Mouse (Mus musculus) forebrain, embryonic 14.5 days (tissue): ENCODE data around the gene Mgat5b. TPM values are rescaled to one million over a fixed set of nuclear protein-coding genes. Genes with fewer than 3 reads are reported as not detected.

Experiments used
- ATAC-seq: fragments of 200-750 bp; cut with Nextera tagmentation; 2 replicates; pipeline ENCODE4 v1.8.0; 2017; ENCODE audit warnings: mild to moderate bottlenecking, moderate library complexity
- DNase-seq: peaks from one replicate; pipeline ENCODE4 v3.0.0-alpha.2; 2015; ENCODE audit warnings: low spot score
- H3K27ac ChIP-seq: fragments of 300-500 bp; sonication (generic); 2 replicates; pipeline ENCODE4 v1.5.1; 2014; ENCODE audit warnings: low read depth, mild to moderate bottlenecking, control low read depth, low read length, moderate library complexity
- H3K27me3 ChIP-seq: fragments of 300-500 bp; sonication (generic); replicated peaks from 2 replicates; pipeline ENCODE4 v1.6.1; 2014; ENCODE audit warnings: low read length, control low read depth, mixed read lengths; ENCODE audit not compliant: control insufficient read depth, insufficient read depth
- H3K36me3 ChIP-seq: fragments of 300-500 bp; sonication (generic); 2 replicates; pipeline ENCODE4 v1.6.1; 2014; ENCODE audit warnings: low read length, control low read depth; ENCODE audit not compliant: control insufficient read depth, insufficient read depth
- H3K4me1 ChIP-seq: fragments of 300-500 bp; sonication (generic); 2 replicates; pipeline ENCODE4 v1.6.1; 2014; ENCODE audit warnings: antibody characterized with exemption, low read length, control low read depth; ENCODE audit not compliant: control insufficient read depth, insufficient read depth
- H3K4me2 ChIP-seq: fragments of 300-500 bp; sonication (generic); 2 replicates; pipeline ENCODE4 v1.6.1; 2014; ENCODE audit warnings: mild to moderate bottlenecking, control low read depth, low read length
- H3K4me3 ChIP-seq: fragments of 300-500 bp; sonication (generic); 2 replicates; pipeline ENCODE4 v1.5.1; 2014; ENCODE audit warnings: low read depth, low read length, control low read depth
- H3K9ac ChIP-seq: fragments of 300-500 bp; sonication (generic); 2 replicates; pipeline ENCODE4 v1.6.1; 2014; ENCODE audit warnings: mild to moderate bottlenecking, low read length, control low read depth, moderate library complexity
- H3K9me3 ChIP-seq: fragments of 300-500 bp; sonication (generic); replicated peaks from 2 replicates; pipeline ENCODE4 v1.6.1; 2016; ENCODE audit warnings: low read length, control low read depth, mixed read lengths; ENCODE audit not compliant: control insufficient read depth
- WGBS: fragments of 180-500 bp; shearing (Covaris S2); extraction: QIAGEN DNeasy Blood & Tissue Kit; methylation state at CpG from one replicate; pipeline ENCODE4 v1.1.7; 2014; 5-methylcytosine and 5-hydroxymethylcytosine counted together
- polyA plus RNA-seq: library from polyadenylated mRNA; unstranded; fragments of >200 nt; fragmentation: Nextera tagmentation; extraction: Ambion mirVana; gene quantifications from 2 replicates; pipeline ENCODE4 v1.2.1, GENCODE M21; 2014

The Mgat5b gene
- polyA plus RNA-seq, 1 experiment from 2014 or later: 21.1 TPM

DNA sequence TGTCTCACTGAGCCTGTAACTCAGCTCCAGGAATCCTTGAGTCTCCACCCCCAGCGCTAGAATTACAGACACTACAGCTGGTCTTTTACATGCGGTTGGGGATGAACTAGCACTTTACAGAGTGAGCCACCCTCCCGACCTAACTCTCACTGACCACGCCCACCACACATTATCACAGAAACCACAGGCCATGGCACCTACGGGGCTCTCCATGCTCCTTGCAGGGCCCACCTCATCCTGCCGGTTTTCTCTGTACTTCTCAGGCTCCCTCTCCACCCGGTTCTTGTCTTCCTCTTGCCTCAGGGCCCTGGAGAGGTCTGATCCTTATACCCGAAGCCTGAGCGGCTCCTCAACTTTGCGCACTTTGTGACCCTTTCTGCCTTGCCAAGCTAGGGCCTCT is 109.0 kb downstream of the Mgat5b start:
- no peak overlapping the region for H3K4me2 ChIP-seq
- no peak overlapping the region for H3K9ac ChIP-seq
- no peaks in the 10 kb centered on the region for H3K36me3 ChIP-seq
- H3K27me3 ChIP-seq: no peaks in the 10 kb centered on the region
- no peak overlapping the region for H3K4me3 ChIP-seq
- H3K27ac ChIP-seq: no peak overlapping the region
- 64% methylated on average over 10 of the region's 10 CpGs for WGBS
- 0 out of 2 replicates have a peak, but pooled peaks cover 4% of the 10 kb centered on the region for H3K9me3 ChIP-seq
- peaks cover 32% of the 10 kb centered on the region for H3K4me1 ChIP-seq
- no peak for DNase-seq
- no peak for ATAC-seq

DNA sequence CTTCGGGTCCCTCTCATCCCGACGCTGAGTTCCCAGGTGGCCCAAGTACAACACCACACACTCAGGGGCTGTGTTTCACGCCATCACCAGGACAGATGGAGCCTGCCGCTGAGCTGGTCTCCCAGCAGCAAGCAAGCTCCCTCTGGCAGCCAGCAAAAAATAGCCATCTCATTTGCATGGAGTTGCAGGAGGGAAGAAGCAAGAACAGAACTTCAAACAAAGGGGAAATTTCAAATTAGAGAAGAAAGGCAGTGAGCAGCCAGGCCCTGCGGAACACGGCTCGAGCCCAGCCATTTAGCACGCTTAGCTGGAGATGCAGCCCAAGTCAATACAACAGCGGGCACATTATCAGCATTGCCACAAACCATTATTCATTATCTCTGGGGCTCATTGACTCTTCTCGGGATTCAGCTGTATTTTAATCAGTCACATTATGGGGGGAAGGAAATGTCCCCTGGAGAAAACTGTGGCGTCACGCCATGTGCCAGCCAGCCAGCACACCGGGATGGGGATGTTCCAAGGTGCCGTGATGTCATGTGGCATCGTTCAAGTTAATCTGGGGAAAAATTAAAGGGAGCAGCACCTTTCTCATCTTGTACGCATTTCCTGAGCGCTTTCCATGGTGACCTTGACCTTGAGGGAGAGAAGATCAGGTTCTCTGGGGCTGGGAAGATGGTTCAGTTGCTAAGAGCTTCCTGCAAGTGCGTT is 110.4 kb downstream of the Mgat5b start:
- Histone ChIP-seq H3K4me3 (no peak overlapping the region), H3K4me1 (peaks cover 32% of the 10 kb centered on the region), H3K4me2 (no peak overlapping the region), H3K27ac (peak overlapping the region; percentile 70), H3K36me3 (no peaks in the 10 kb centered on the region), H3K9ac (no peak overlapping the region), H3K9me3 (no peaks in the 10 kb centered on the region), H3K27me3 (no peaks in the 10 kb centered on the region)
- 34% methylated on average over 19 of the region's 19 CpGs for WGBS
- DNase-seq (peak; percentile 82), ATAC-seq (peak; percentile 78)

DNA sequence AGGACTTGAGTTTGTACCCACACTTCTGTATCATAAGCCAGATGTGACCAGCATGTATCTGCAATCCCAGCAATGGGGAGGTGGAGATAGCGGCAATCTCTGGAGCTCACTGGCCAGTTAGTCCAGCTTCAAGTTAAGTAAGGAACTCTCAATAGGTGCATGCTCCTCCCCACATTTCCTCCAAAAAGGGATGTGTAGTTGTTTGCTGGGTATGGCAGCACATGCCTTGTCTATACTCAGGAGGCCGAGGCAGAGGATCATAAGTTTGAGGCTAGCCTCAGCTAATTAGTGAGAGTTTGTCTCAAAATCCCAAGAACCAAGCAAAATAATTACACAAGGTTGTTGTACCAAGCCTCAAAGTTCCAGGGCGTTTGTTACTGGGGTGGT is 110.9 kb downstream of the Mgat5b start:
- Histone ChIP-seq H3K9me3 (no peaks in the 10 kb centered on the region), H3K4me3 (no peak overlapping the region), H3K4me2 (no peak overlapping the region), H3K9ac (no peak overlapping the region), H3K36me3 (no peaks in the 10 kb centered on the region), H3K27me3 (no peaks in the 10 kb centered on the region), H3K27ac (peak overlapping the region; percentile 70), H3K4me1 (peaks cover 32% of the 10 kb centered on the region)
- 84% methylated on average over 3 of the region's 3 CpGs for WGBS
- no peak for ATAC-seq
- DNase-seq: no peak

- H3K9ac ChIP-seq: peak overlapping the region; percentile 33; the same call in 1 of the 2 replicates
- no peak overlapping the region for H3K4me3 ChIP-seq
- ATAC-seq (peak; percentile 27; the same call in 1 of the 2 replicates), DNase-seq (no peak)
- H3K36me3 ChIP-seq: no peaks in the 10 kb centered on the region
- H3K4me1 ChIP-seq: peaks cover 32% of the 10 kb centered on the region
- H3K27ac ChIP-seq: 0 out of 2 replicates have a peak overlapping the region, but pooled peaks have one; percentile 70
- H3K4me2 ChIP-seq: no peak overlapping the region
- whole genome bisulfite sequencing: 29% methylated on average over 3 of the region's 3 CpGs
- no peaks in the 10 kb centered on the region for H3K27me3 ChIP-seq
- no peaks in the 10 kb centered on the region for H3K9me3 ChIP-seq
Measured at GRCm38 (mm10) chr11:117030018-117030417, 111.4 kb downstream of the Mgat5b start.

DNA sequence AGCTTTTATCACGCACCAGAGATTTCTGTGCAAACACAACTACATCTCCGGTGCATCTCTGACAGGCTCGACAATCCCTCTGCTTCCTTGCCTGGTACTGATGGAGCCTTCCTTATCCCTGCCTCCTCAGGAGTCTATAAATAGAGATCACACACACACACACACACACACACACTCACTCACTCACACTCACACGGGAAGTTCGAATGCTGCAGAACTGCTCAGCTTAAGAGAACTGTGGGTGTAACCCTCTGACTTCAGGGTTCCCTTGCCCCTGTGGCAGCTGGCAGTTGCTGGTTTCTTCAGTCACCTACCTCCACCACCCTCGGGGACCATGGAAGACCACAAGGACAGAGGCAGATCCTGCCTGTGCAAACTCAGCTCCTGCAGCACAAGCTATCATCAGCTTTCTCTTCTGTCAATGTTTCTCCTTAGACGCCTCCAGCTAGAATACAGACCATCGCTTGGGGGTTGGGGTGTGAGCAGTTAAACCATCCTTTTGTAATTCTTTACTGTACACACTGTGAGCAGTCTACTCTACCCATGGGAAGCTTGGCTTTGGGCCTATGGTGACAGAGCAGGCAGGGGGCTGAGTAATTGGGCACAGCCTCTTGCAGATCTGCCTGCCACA is 111.9 kb downstream of the Mgat5b start:
- H3K4me1 ChIP-seq: peaks cover 32% of the 10 kb centered on the region
- H3K9ac ChIP-seq: peak overlapping the region; percentile 33; the same call in 1 of the 2 replicates
- no peaks in the 10 kb centered on the region for H3K27me3 ChIP-seq
- DNase-seq (no peak), ATAC-seq (no peak)
- H3K4me3 ChIP-seq: no peak overlapping the region
- no peak overlapping the region for H3K4me2 ChIP-seq
- H3K27ac ChIP-seq: peak overlapping the region; percentile 65; the same call in 1 of the 2 replicates
- H3K9me3 ChIP-seq: no peaks in the 10 kb centered on the region
- no peaks in the 10 kb centered on the region for H3K36me3 ChIP-seq
- WGBS: 62% methylated on average over 8 of the region's 8 CpGs

GRCm38 (mm10) chr11:117031249-117031648 is 112.6 kb downstream of the Mgat5b start:
- Histone ChIP-seq H3K27ac (peak overlapping the region; percentile 65; the same call in 1 of the 2 replicates), H3K9me3 (no peaks in the 10 kb centered on the region), H3K4me1 (peaks cover 32% of the 10 kb centered on the region), H3K4me2 (no peak overlapping the region), H3K4me3 (no peak overlapping the region), H3K36me3 (no peaks in the 10 kb centered on the region), H3K9ac (no peak overlapping the region), H3K27me3 (no peaks in the 10 kb centered on the region)
- ATAC-seq: no peak
- WGBS: 30% methylated on average over 4 of the region's 4 CpGs
- no peak for DNase-seq

DNA sequence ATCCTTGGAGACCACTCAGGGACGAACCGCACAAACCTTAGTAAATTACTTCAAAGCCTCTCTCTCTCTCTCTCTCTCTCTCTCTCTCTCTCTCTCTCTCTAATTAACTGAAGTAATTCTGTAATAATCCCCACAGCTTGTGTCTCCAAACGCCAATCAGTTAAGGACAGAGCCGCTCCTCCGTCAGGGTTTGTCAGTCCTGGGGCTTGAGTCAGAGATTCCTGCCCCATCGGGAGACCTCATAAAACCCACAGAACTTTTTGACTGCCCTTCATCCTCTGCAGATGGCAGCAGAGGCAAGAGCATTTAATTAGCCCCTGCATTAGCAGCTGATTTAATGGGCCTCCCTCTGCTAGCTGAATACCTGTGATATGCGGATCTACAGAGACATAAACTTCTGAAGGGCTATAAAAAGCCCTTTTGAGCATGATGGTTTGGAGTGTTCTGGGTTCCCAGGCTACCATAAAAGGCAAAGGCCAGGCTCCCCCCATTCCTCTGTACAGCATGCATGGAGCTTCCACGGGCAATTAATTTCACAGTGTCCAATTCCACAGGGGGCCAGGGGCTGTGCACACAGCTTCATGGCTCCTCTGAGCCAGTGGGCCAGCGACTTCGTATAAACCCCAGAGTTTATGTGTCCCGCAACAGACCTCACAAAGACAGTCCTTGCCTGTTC is 117.1 kb downstream of the Mgat5b start:
- 28% methylated on average over 11 of the region's 11 CpGs for WGBS
- Histone ChIP-seq H3K27me3 (no peaks in the 10 kb centered on the region), H3K4me1 (peaks cover 4% of the 10 kb centered on the region), H3K9me3 (no peaks in the 10 kb centered on the region), H3K9ac (no peak overlapping the region), H3K4me3 (no peak overlapping the region), H3K36me3 (no peaks in the 10 kb centered on the region), H3K4me2 (no peak overlapping the region), H3K27ac (no peak overlapping the region)
- DNase-seq: no peak
- no peak for ATAC-seq
